In the genomic region with DNA sequence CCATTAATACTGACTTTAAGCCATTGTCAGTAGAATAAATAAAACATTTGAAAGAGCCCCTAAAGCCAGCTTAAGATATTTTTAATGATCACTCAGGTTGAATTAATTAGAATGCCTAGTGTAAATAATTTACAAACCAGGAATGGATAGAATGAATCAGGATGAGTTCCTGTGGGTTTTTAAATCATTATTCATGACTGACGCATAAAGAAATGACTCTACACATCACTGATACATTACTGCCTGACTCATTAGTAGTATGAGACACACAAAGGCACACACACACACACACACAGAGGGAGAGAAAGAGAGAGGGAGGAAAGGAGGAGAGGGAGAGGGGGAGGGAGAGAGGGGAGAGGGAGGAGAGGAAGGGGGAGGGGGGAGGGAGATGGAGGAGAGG, we compare ENCODE assay signal across 18 mouse cellular contexts.
"Had no signal": no experiment of that assay in that cellular context is flagged by ENCODE, and none has a peak within 500 bp of the region (broad histone marks: within the 10 kb centered on the region; RNA-seq: fewer than 3 reads in every experiment).

No protein-coding gene starts in this region.

- H3K4me2 ChIP-seq: limb, embryonic 13.5 days; liver, embryonic 12.5 days; liver, embryonic 15.5 days; lung, embryonic 15.5 days; midbrain, embryonic 12.5 days had no signal

- H3K9me3 ChIP-seq: limb, embryonic 10.5 days; limb, embryonic 13.5 days; liver, embryonic 12.5 days; liver, embryonic 15.5 days; lung, embryonic 15.5 days; midbrain, embryonic 12.5 days had no signal

- DNase-seq: kidney, adult 18-20 months; kidney, adult 9 months; kidney, postnatal 14 days; layer of hippocampus, adult 9-11 months; liver; lung, adult 18-20 months; lung, postnatal 10 days; lung, postnatal 36 days; thymus, adult 18-20 months; thymus, postnatal 36 days had no signal

- H3K36me3 ChIP-seq: limb, embryonic 10.5 days; limb, embryonic 13.5 days; liver, embryonic 12.5 days; liver, embryonic 15.5 days; lung, embryonic 15.5 days; midbrain, embryonic 12.5 days had no signal

- H3K9ac ChIP-seq: limb, embryonic 13.5 days; liver, embryonic 12.5 days; liver, embryonic 15.5 days; lung, embryonic 15.5 days; midbrain, embryonic 12.5 days had no signal

- H3K4me3 ChIP-seq: layer of hippocampus, adult 2 months; limb, embryonic 10.5 days; limb, embryonic 13.5 days; liver, embryonic 12.5 days; liver, embryonic 15.5 days; lung, embryonic 15.5 days; megakaryocyte, embryonic 14.5 days; midbrain, embryonic 12.5 days had no signal

- H3K4me1 ChIP-seq: limb, embryonic 10.5 days; liver, embryonic 12.5 days; liver, embryonic 15.5 days; lung, embryonic 15.5 days; megakaryocyte, embryonic 14.5 days; midbrain, embryonic 12.5 days had no signal

- H3K27me3 ChIP-seq: limb, embryonic 13.5 days; liver, embryonic 12.5 days; liver, embryonic 15.5 days; lung, embryonic 15.5 days; megakaryocyte, embryonic 14.5 days; midbrain, embryonic 12.5 days had no signal

- H3K27ac ChIP-seq: layer of hippocampus, adult 2 months; limb, embryonic 10.5 days; limb, embryonic 13.5 days; liver, embryonic 12.5 days; liver, embryonic 15.5 days; lung, embryonic 15.5 days; midbrain, embryonic 12.5 days had no signal

- ATAC-seq: liver, embryonic 12.5 days had no signal
